Mouse (Mus musculus) C2C12 (cell line): ENCODE results near the gene Cpm. TPM values are rescaled to one million over a fixed set of nuclear protein-coding genes. Genes with fewer than 3 reads are reported as not detected.
"Not testable (repeated sequence)": the region's sequence is repeated elsewhere in the genome, so short reads cannot be mapped to it uniquely, and the experiment has no call there.

Experiments
- H3K27me3 ChIP-seq: one replicate; pipeline ENCODE4 v1.6.1; 2011; ENCODE audit not compliant: control insufficient read depth, insufficient read depth, insufficient read length
- H3K36me3 ChIP-seq: one replicate; pipeline ENCODE4 v1.6.1; 2011; ENCODE audit not compliant: control insufficient read depth, insufficient read depth
- H3K4me3 ChIP-seq: one replicate; pipeline ENCODE4 v1.5.1; 2011; ENCODE audit warnings: mild to moderate bottlenecking, control low read depth; ENCODE audit not compliant: poor library complexity, insufficient read depth, severe bottlenecking
- H3K79me2 ChIP-seq: one replicate; pipeline ENCODE4 v1.6.1; 2011; ENCODE audit not compliant: control insufficient read depth, insufficient read depth
- H3K79me3 ChIP-seq: one replicate; pipeline ENCODE4 v1.6.1; 2011; ENCODE audit warnings: low read depth, control low read depth
- H3ac ChIP-seq: one replicate; pipeline ENCODE3; 2011; ENCODE audit warnings: low read depth; ENCODE audit not compliant: control insufficient read depth, insufficient read length
- CEBPB ChIP-seq: IDR thresholded peaks from one replicate; pipeline ENCODE4 v1.6.1; 2011; ENCODE audit warnings: low read depth, mild to moderate bottlenecking, control low read depth, moderate library complexity
- CTCF ChIP-seq: IDR thresholded peaks from one replicate; pipeline ENCODE4 v1.5.1; 2011; ENCODE audit not compliant: control insufficient read depth, insufficient read depth, insufficient read length
- FOSL1 ChIP-seq: IDR thresholded peaks from one replicate; pipeline ENCODE4 v1.8.0; 2011; ENCODE audit warnings: mild to moderate bottlenecking, low read length; ENCODE audit not compliant: poor library complexity, insufficient read depth, severe bottlenecking
- MAX ChIP-seq: IDR thresholded peaks from one replicate; pipeline ENCODE4 v1.6.1; 2011; ENCODE audit warnings: mild to moderate bottlenecking, control low read depth
- MYOD1 ChIP-seq: IDR thresholded peaks from one replicate; pipeline ENCODE4 v1.6.1; 2011; ENCODE audit warnings: low read depth; ENCODE audit not compliant: control insufficient read depth, insufficient read length
- MYOG ChIP-seq: IDR thresholded peaks from one replicate; pipeline ENCODE4 v1.6.1; 2011; ENCODE audit not compliant: control insufficient read depth, insufficient read length; ENCODE audit errors: extremely low read depth
- USF1 ChIP-seq: IDR thresholded peaks from one replicate; pipeline ENCODE4 v1.6.1; 2011; ENCODE audit warnings: low read depth, mild to moderate bottlenecking, control low read depth, moderate library complexity
- polyA plus RNA-seq: library from polyadenylated mRNA; unstranded; fragments of >200 nt; fragmentation: generic; extraction: Trizol; gene quantifications from one replicate; pipeline ENCODE4 v1.2.1, GENCODE M21; 2012; ENCODE audit warnings: missing spikeins

Gene Cpm
- polyA plus RNA-seq, 1 experiment = 0.06 TPM

GRCm38 (mm10) chr10:117587335-117587734 lies 42.0 kb upstream of the Cpm start:
- Histone ChIP-seq H3K27me3 (no peaks in the 10 kb centered on the region), H3K79me3 (no peaks in the 10 kb centered on the region), H3ac (no peak overlapping the region), H3K36me3 (no peaks in the 10 kb centered on the region), H3K79me2 (no peaks in the 10 kb centered on the region), H3K4me3 (no peak overlapping the region)
- no peak for TF ChIP-seq CEBPB
- no peak for TF ChIP-seq MAX
- no peak for TF ChIP-seq MYOG
- no peak for TF ChIP-seq CTCF
- no peak for TF ChIP-seq USF1
- no peak for TF ChIP-seq MYOD1
- TF ChIP-seq FOSL1 = no peak

GRCm38 (mm10) chr10:117588416-117589143 lies 40.7 kb upstream of the Cpm start:
- not testable (repeated sequence) for H3K79me3 ChIP-seq, H3ac ChIP-seq, H3K36me3 ChIP-seq, H3K4me3 ChIP-seq, H3K79me2 ChIP-seq, H3K27me3 ChIP-seq

- Histone ChIP-seq H3K4me3 (no peak overlapping the region), H3K36me3 (no peaks in the 10 kb centered on the region), H3K27me3 (peaks cover 5% of the 10 kb centered on the region), H3K79me2 (no peaks in the 10 kb centered on the region), H3K79me3 (no peaks in the 10 kb centered on the region), H3ac (no peak overlapping the region)
- TF ChIP-seq MAX (no peak), FOSL1 (no peak), CTCF (no peak)
Measured at GRCm38 (mm10) chr10:117589144-117589940, 40.0 kb upstream of the Cpm start.

DNA sequence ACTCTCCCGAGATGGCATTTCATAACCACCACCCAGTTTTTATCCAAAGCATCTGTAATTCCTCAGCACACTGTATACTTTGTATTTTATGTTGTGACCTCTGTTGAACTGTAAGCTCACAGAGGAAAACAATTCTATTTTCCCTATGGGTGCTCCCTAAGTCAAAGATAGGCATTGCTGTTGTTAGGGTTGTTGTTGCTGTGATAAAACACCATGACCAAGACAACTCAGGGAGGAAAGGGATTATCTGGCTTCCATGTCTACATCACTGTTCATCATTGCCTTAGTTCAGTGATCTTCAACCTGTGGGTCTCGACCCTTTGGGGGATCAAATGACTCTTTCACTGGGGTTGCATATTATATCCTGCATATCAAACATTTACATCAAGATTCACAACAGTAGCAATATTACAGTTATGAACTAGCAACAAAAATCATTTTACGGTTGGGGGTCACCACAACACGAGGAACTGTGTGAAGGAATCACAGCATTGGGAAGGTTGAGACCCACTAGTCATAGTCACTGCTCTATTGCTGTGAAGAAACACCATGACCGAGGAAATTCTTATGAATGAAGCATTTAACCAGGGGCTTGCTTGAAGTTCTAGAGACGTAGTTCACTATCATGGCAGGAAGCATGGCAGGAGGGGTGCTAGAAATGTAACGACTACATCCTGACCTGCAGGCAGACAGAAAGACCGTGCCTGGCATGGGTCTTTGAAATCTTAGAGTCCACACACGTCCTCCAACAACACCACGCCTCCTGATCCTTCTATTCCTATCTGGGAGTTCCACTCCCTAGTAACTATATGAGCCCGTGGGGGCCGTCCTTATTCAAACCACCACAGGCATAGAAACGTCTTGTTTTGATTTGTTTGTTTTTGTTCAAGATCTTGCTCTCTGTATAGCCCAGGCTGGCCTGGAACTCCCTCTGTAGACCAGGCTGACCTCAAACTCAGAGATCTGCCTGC lies 38.7 kb upstream of the Cpm start:
- no peak for TF ChIP-seq MYOG
- H3K4me3 ChIP-seq = no peak overlapping the region
- H3K36me3 ChIP-seq = no peaks in the 10 kb centered on the region
- H3ac ChIP-seq = no peak overlapping the region
- peaks cover 14% of the 10 kb centered on the region for H3K27me3 ChIP-seq
- H3K79me2 ChIP-seq = no peaks in the 10 kb centered on the region
- no peaks in the 10 kb centered on the region for H3K79me3 ChIP-seq

DNA sequence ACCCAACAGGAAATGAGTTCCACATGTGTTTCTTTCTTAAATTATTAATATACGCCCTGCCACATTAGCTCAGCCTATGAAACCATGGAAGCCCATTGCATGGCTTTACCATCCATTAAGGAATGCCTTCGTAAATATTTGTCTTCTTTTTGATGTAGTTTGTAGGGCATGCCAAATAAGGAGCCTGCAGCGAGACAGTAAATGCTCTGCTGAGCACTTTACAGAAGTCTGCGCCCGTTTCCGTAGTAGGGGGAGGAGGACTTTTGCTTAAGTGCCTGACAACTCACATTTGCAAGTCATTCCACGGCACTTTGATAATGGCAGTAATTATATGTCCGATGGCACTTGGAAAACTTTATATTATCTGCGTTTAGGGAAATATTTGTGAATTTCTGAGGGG lies 37.5 kb upstream of the Cpm start:
- Histone ChIP-seq H3K36me3 (no peaks in the 10 kb centered on the region), H3K4me3 (no peak overlapping the region), H3ac (no peak overlapping the region), H3K79me3 (no peaks in the 10 kb centered on the region), H3K79me2 (no peaks in the 10 kb centered on the region), H3K27me3 (peaks cover 14% of the 10 kb centered on the region)
- TF ChIP-seq MYOG (no peak), USF1 (no peak), FOSL1 (no peak), CTCF (no peak), MYOD1 (no peak), CEBPB (no peak), MAX (no peak)
